ENCODE assay signal across 30 mouse cellular contexts in genomic region chr15:25920886-25921285, GRCm38 (mm10).
DNase-seq lines count a peak whose midpoint lies in the region; ATAC-seq and TF ChIP-seq lines count a peak whose summit lies in the region.
"Had no signal": no experiment of that assay in that cellular context is flagged by ENCODE, and none has a peak within 500 bp of the region (broad histone marks: within the 10 kb centered on the region; RNA-seq: fewer than 3 reads in every experiment).

No protein-coding gene starts in this region.

- no peak overlapping the region for H3K4me2 ChIP-seq in heart, embryonic 14.5 days (ENCODE audit: low read length)
- H3K4me2 ChIP-seq: hindbrain, embryonic 12.5 days; limb, embryonic 12.5 days; liver, embryonic 15.5 days; lung, embryonic 15.5 days; midbrain, embryonic 13.5 days; neural tube, embryonic 13.5 days had no signal

- no peak for ATAC-seq in heart, embryonic 14.5 days (ENCODE audit: insufficient number of reproducible peaks, insufficient read depth, low FRiP score, low read depth)
- ATAC-seq: activated CD4-positive, CD25-positive, alpha-beta regulatory T cell, adult 4 months; forebrain, embryonic 16.5 days; intestine, embryonic 16.5 days; midbrain, embryonic 13.5 days had no signal

- TF ChIP-seq CTCF in gastrocnemius, adult 2 months (IDR thresholded peaks at IDR 0.05): no peak
- no peak for TF ChIP-seq CTCF in left cerebral cortex, adult 2 months (IDR thresholded peaks at IDR 0.05)

- no peak overlapping the region for H3K4me3 ChIP-seq in gastrocnemius, adult 2 months
- no peak overlapping the region for H3K4me3 ChIP-seq in heart, embryonic 14.5 days (ENCODE audit: control insufficient read depth in 1 of 2, insufficient read depth in 1 of 2, low read depth in 1 of 2, low read length in 2 of 2)
- H3K4me3 ChIP-seq in left cerebral cortex, adult 2 months: no peak overlapping the region
- H3K4me3 ChIP-seq: erythroblast, embryonic 14.5 days; hindbrain, embryonic 12.5 days; limb, embryonic 12.5 days; liver, embryonic 15.5 days; lung, embryonic 15.5 days; midbrain, embryonic 13.5 days; neural tube, embryonic 13.5 days had no signal

- H3K36me3 ChIP-seq in heart, embryonic 14.5 days (ENCODE audit: control insufficient read depth, insufficient read depth, low read length): no peaks in the 10 kb centered on the region
- H3K36me3 ChIP-seq: hindbrain, embryonic 12.5 days; limb, embryonic 12.5 days; liver, embryonic 15.5 days; lung, embryonic 15.5 days; midbrain, embryonic 13.5 days; neural tube, embryonic 13.5 days had no signal

- DNase-seq in gastrocnemius, adult 2 months: no peak
- no peak for DNase-seq in gastrocnemius, postnatal 10 days
- DNase-seq in heart, adult 9 months (ENCODE audit: low spot score in 2 of 2): no peak
- peak; percentile 14 for DNase-seq in left cerebral cortex, postnatal 4 days
- DNase-seq in left cerebral cortex, adult 2 months (ENCODE audit: extremely low spot score in 1 of 2, low spot score in 2 of 2): no peak
- DNase-seq: adrenal gland, adult 2 months; adrenal gland, postnatal 36 days; B cell, adult 2 months; cerebellum, adult 8-10 months; gastrocnemius, postnatal 25 days; heart, adult 11 months; kidney, adult 8-10 months; kidney, postnatal 4 days; right cerebral cortex, postnatal 4 days; thymus, adult 18-20 months; thymus, postnatal 25 days had no signal

- H3K27me3 ChIP-seq in heart, embryonic 14.5 days (ENCODE audit: control insufficient read depth, insufficient read depth, low read length): no peaks in the 10 kb centered on the region
- H3K27me3 ChIP-seq: hindbrain, embryonic 12.5 days; limb, embryonic 12.5 days; liver, embryonic 15.5 days; lung, embryonic 15.5 days; midbrain, embryonic 13.5 days; neural tube, embryonic 13.5 days had no signal

- intact Hi-C loops in gastrocnemius, adult 2 months (cut with DNase I): no loop called here
- intact Hi-C loops in left cerebral cortex, postnatal 4 days (cut with DNase I): no loop called here
- intact Hi-C loops in left cerebral cortex, adult 2 months (cut with DNase I): no loop called here

- 0 out of 2 replicates have a peak overlapping the region, but pooled peaks have one; percentile 12 for H3K27ac ChIP-seq in gastrocnemius, adult 2 months
- H3K27ac ChIP-seq in heart, embryonic 14.5 days (replicated peaks in 1 of 2; ENCODE audit: control insufficient read depth in 1 of 2, insufficient read depth in 1 of 2, low read depth in 2 of 2, low read length in 2 of 2): peak overlapping the region; percentile 79 to 85
- no peak overlapping the region for H3K27ac ChIP-seq in left cerebral cortex, adult 2 months
- H3K27ac ChIP-seq: hindbrain, embryonic 12.5 days; kidney, postnatal 0 days; limb, embryonic 12.5 days; liver, embryonic 15.5 days; lung, embryonic 15.5 days; macrophage; midbrain, embryonic 13.5 days; neural tube, embryonic 13.5 days; stomach, postnatal 0 days had no signal

- no peak overlapping the region for H3K9ac ChIP-seq in heart, embryonic 14.5 days (ENCODE audit: low read length)
- H3K9ac ChIP-seq: hindbrain, embryonic 12.5 days; limb, embryonic 12.5 days; liver, embryonic 15.5 days; lung, embryonic 15.5 days; midbrain, embryonic 13.5 days; neural tube, embryonic 13.5 days had no signal

- H3K4me1 ChIP-seq in heart, embryonic 14.5 days (ENCODE audit: control insufficient read depth in 2 of 2, insufficient read depth in 2 of 2, low read length in 2 of 2): peaks cover 30 to 58% of the 10 kb centered on the region in 2 experiments
- H3K4me1 ChIP-seq: limb, embryonic 12.5 days; liver, embryonic 15.5 days; lung, embryonic 15.5 days; neural tube, embryonic 13.5 days had no signal

- no peaks in the 10 kb centered on the region for H3K9me3 ChIP-seq in heart, embryonic 14.5 days (ENCODE audit: control insufficient read depth, low read length)
- H3K9me3 ChIP-seq: hindbrain, embryonic 12.5 days; limb, embryonic 12.5 days; liver, embryonic 15.5 days; lung, embryonic 15.5 days; midbrain, embryonic 13.5 days; neural tube, embryonic 13.5 days had no signal

- 91% methylated on average over 6 of the region's 6 CpGs for WGBS in heart, embryonic 14.5 days
